Comparison of ENCODE assay signal across 19 mouse cellular contexts in the genomic region with DNA sequence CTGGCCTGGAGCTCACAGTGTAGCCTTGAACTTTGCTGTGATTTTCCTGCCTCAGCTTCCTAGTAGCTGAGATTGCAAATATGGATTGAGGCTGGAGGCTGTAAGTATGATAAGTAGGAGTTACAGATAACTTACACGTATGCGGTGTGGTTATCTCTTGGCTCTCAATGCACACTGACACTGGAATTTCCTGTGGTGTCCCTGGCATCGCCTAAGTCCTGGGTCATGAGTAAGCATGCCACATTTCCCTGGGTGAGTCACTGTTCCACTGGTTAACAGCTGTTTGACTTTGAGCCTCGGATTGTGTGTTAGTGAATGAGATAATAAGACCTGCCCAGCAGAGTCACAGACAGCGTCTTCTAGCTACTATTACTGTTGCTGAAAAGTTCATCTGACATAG. TPM values are rescaled to one million over a fixed set of nuclear protein-coding genes. Genes with fewer than 3 reads are reported as not detected.
DNase-seq lines count a peak whose midpoint lies in the region; ATAC-seq and TF ChIP-seq lines count a peak whose summit lies in the region.
"Had no signal": no experiment of that assay in that cellular context is flagged by ENCODE, and none has a peak within 500 bp of the region (broad histone marks: within the 10 kb centered on the region; RNA-seq: fewer than 3 reads in every experiment).

No protein-coding gene starts in this region.

- no peaks in the 10 kb centered on the region for H3K27me3 ChIP-seq in intestine, postnatal 0 days (replicated peaks; ENCODE audit: control insufficient read depth, insufficient read depth, low read length)
- H3K27me3 ChIP-seq in myocyte (ENCODE audit: control insufficient read depth, insufficient read depth, insufficient read length) = no peaks in the 10 kb centered on the region
- H3K27me3 ChIP-seq in forebrain, embryonic 15.5 days = no peaks in the 10 kb centered on the region
- H3K27me3 ChIP-seq: embryonic facial prominence, embryonic 13.5 days; forebrain, embryonic 12.5 days; limb, embryonic 13.5 days; neural tube, embryonic 13.5 days had no signal

- no peaks in the 10 kb centered on the region for H3K4me1 ChIP-seq in intestine, postnatal 0 days (replicated peaks; ENCODE audit: control insufficient read depth, insufficient read depth, low read length)
- no peaks in the 10 kb centered on the region for H3K4me1 ChIP-seq in forebrain, embryonic 15.5 days
- H3K4me1 ChIP-seq: embryonic facial prominence, embryonic 13.5 days; forebrain, embryonic 12.5 days; limb, embryonic 13.5 days; neural tube, embryonic 13.5 days had no signal

- 39% methylated on average over 5 of the region's 5 CpGs for WGBS in intestine, postnatal 0 days
- WGBS in forebrain, embryonic 15.5 days = 90% methylated on average over 5 of the region's 5 CpGs

- H3K9me3 ChIP-seq in intestine, postnatal 0 days (ENCODE audit: control insufficient read depth) = no peaks in the 10 kb centered on the region
- no peaks in the 10 kb centered on the region for H3K9me3 ChIP-seq in forebrain, embryonic 15.5 days
- H3K9me3 ChIP-seq: forebrain, embryonic 12.5 days; heart, embryonic 10.5 days; limb, embryonic 13.5 days; neural tube, embryonic 13.5 days had no signal

- H3K79me2 ChIP-seq in myocyte (ENCODE audit: control insufficient read depth, insufficient read depth) = no peaks in the 10 kb centered on the region

- H3K36me3 ChIP-seq in intestine, postnatal 0 days (ENCODE audit: control insufficient read depth, insufficient read depth) = no peaks in the 10 kb centered on the region
- H3K36me3 ChIP-seq in myocyte (ENCODE audit: control insufficient read depth, insufficient read depth) = no peaks in the 10 kb centered on the region
- no peaks in the 10 kb centered on the region for H3K36me3 ChIP-seq in forebrain, embryonic 15.5 days
- H3K36me3 ChIP-seq: embryonic facial prominence, embryonic 13.5 days; forebrain, embryonic 12.5 days; limb, embryonic 13.5 days; neural tube, embryonic 13.5 days had no signal

- H3K4me3 ChIP-seq in gastrocnemius, adult 2 months = no peak overlapping the region
- H3K4me3 ChIP-seq in intestine, postnatal 0 days (ENCODE audit: low read depth, low read length) = no peak overlapping the region
- H3K4me3 ChIP-seq in myocyte = no peak overlapping the region
- H3K4me3 ChIP-seq in forebrain, embryonic 15.5 days = no peak overlapping the region
- H3K4me3 ChIP-seq: embryonic facial prominence, embryonic 13.5 days; forebrain, embryonic 12.5 days; heart, embryonic 10.5 days; limb, embryonic 13.5 days; neural tube, embryonic 13.5 days had no signal

- no peak overlapping the region for H3K9ac ChIP-seq in intestine, postnatal 0 days (ENCODE audit: low read depth, low read length)
- no peak overlapping the region for H3K9ac ChIP-seq in forebrain, embryonic 15.5 days (replicated peaks)
- H3K9ac ChIP-seq: embryonic facial prominence, embryonic 13.5 days; forebrain, embryonic 12.5 days; limb, embryonic 13.5 days; neural tube, embryonic 13.5 days had no signal

- no peak for TF ChIP-seq CTCF in gastrocnemius, adult 2 months (IDR thresholded peaks at IDR 0.05)
- TF ChIP-seq CTCF in intestine, postnatal 0 days (IDR thresholded peaks at IDR 0.05; ENCODE audit: low read depth) = no peak

- H3K4me2 ChIP-seq in intestine, postnatal 0 days (replicated peaks; ENCODE audit: low read depth) = no peak overlapping the region
- peak overlapping the region; percentile 44 for H3K4me2 ChIP-seq in myocyte (ENCODE audit: low read depth)
- no peak overlapping the region for H3K4me2 ChIP-seq in forebrain, embryonic 15.5 days (replicated peaks)
- H3K4me2 ChIP-seq: embryonic facial prominence, embryonic 13.5 days; forebrain, embryonic 12.5 days; limb, embryonic 13.5 days; neural tube, embryonic 13.5 days had no signal

- peak; percentile 96 for ATAC-seq in intestine, postnatal 0 days
- no peak for ATAC-seq in monocyte, adult 5-6 weeks (replicated peaks; ENCODE audit: insufficient number of reproducible peaks, low FRiP score, low TSS enrichment, poor library complexity, severe bottlenecking)
- ATAC-seq in forebrain, embryonic 15.5 days (replicated peaks) = no peak

- no peak overlapping the region for H3ac ChIP-seq in myocyte (ENCODE audit: control insufficient read depth, insufficient read length)

- no peak for DNase-seq in gastrocnemius, adult 2 months
- DNase-seq in gastrocnemius, postnatal 25 days = no peak
- DNase-seq in Muller cell, postnatal 12 days (ENCODE audit: inconsistent ontology term) = peak; percentile 38
- DNase-seq in layer of hippocampus, adult 11-12 months (ENCODE audit: low spot score) = no peak
- DNase-seq: cerebellum, adult 11 months; heart, postnatal 36 days; kidney, postnatal 14 days; lung, postnatal 10 days; midbrain, embryonic 14.5 days; spleen, adult 18-20 months had no signal

- intact Hi-C loops in gastrocnemius, adult 2 months (cut with DNase I) = no loop called here

- peak overlapping the region; percentile 31; the same call in 1 of the 2 replicates for H3K27ac ChIP-seq in gastrocnemius, adult 2 months
- H3K27ac ChIP-seq in intestine, postnatal 0 days (ENCODE audit: low read depth, low read length) = peak overlapping the region; percentile 71
- H3K27ac ChIP-seq in forebrain, embryonic 15.5 days (replicated peaks) = no peak overlapping the region
- H3K27ac ChIP-seq: embryonic facial prominence, embryonic 13.5 days; forebrain, embryonic 12.5 days; heart, embryonic 10.5 days; limb, embryonic 13.5 days; neural tube, embryonic 13.5 days had no signal

- no peak for TF ChIP-seq POLR2A in myocyte (IDR thresholded peaks at IDR 0.05; ENCODE audit: insufficient read length, low read depth)

TF ChIP-seq in myocyte, 11 proteins besides CTCF, POLR2A, EP300 and RAD21:
- TF ChIP-seq MYOD1 (IDR thresholded peaks at IDR 0.05; ENCODE audit: control insufficient read depth in 1 of 3, insufficient read length in 2 of 3, low read depth in 2 of 3) (peak; percentile 64 to 92 (median 87)), TCF12 (IDR thresholded peaks at IDR 0.05; ENCODE audit: insufficient read depth, poor library complexity, severe bottlenecking) (peak; percentile 74), CEBPB (IDR thresholded peaks at IDR 0.05; ENCODE audit: insufficient read depth, poor library complexity, severe bottlenecking) (peak; percentile 13; the same call in 1 of the 2 replicates), SRF (IDR thresholded peaks at IDR 0.05; ENCODE audit: control insufficient read depth, insufficient read length, low read depth) (no peak), E2F4 (IDR thresholded peaks at IDR 0.05; ENCODE audit: insufficient read depth) (no peak), REST (IDR thresholded peaks at IDR 0.05; ENCODE audit: insufficient read depth, insufficient read length) (no peak), POLR2AphosphoS2 (IDR thresholded peaks at IDR 0.05; ENCODE audit: insufficient read length, low read depth) (no peak), MAX (IDR thresholded peaks at IDR 0.05; ENCODE audit: low read depth) (peak; percentile 39), USF1 (IDR thresholded peaks at IDR 0.05; ENCODE audit: low read depth) (no peak), TCF3 (IDR thresholded peaks at IDR 0.05; ENCODE audit: insufficient read length, low read depth) (no peak), MYOG (IDR thresholded peaks at IDR 0.05; ENCODE audit: control insufficient read depth in 1 of 3, insufficient read depth in 1 of 3, insufficient read length in 2 of 3, low read depth in 2 of 3) (peak; percentile 54 to 92 (median 86))
TF ChIP-seq in myocyte: peak in this region for 5.

RNA-seq across cellular contexts. Expression of gene Manba, which starts 13.5 kb away (rescaled TPM):
- 1 to 10 TPM; 2.3 to 5.6 TPM for total RNA-seq in gastrocnemius, adult 2 months (2021)
- total RNA-seq in gastrocnemius, postnatal 25 days (2021) = 1 to 10 TPM; 4.1 to 4.7 TPM
- 18.6 and 20.9 TPM in 2 replicates for polyA plus RNA-seq in intestine, postnatal 0 days (2015; fragmentation: Nextera tagmentation; extraction: Ambion mirVana)
- 4.8 TPM for polyA plus RNA-seq in myocyte (2012; fragmentation: generic; extraction: Trizol)
- total RNA-seq in monocyte, adult 5-6 weeks (2017) = 41.5 to 56.4 TPM (median 47.4 TPM) in 3 replicates
- polyA plus RNA-seq in forebrain, embryonic 15.5 days (2015; fragmentation: Nextera tagmentation; extraction: Ambion mirVana) = 3.3 and 3.9 TPM in 2 replicates
